Mouse (Mus musculus) heart, adult 2 months (tissue): ENCODE data around the gene Tmem230.

Experiments used
- CTCF ChIP-seq: fragments of 200-600 bp; IDR thresholded peaks from 2 replicates; pipeline ENCODE4 v1.8.1; 2022; ENCODE audit warnings: antibody characterized with exemption, mild to moderate bottlenecking, moderate library complexity
- POLR2A ChIP-seq: fragments of 200-500 bp; IDR thresholded peaks from 2 replicates; pipeline ENCODE4 v1.6.1; 2011; ENCODE audit warnings: mild to moderate bottlenecking, low read depth, low read length, control low read depth; ENCODE audit not compliant: insufficient read depth

DNA sequence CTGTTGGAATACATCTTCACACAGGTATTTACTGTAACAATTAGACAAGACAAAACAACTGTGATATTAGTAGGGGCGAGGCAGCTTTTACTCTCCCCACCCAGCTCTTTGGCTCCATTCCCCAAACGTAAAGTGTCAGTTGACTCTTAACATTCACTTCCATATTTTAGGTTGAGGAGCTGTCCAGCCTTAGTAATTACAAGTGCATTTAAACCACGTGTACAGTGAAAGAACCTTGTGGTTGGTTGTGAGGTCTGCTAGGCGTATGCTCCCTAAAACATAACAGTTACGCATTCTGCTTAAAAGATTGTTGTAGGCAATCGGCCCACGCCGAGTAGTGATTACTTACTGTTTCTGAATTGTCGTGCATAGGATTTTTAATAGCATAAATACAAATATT is 17.6 kb upstream of the Tmem230 start:
- TF ChIP-seq POLR2A (no peak), CTCF (no peak)
